Mouse (Mus musculus) gonadal fat pad, adult 2 months (tissue): ENCODE results near the gene Pde6b. TPM values are rescaled to one million over a fixed set of nuclear protein-coding genes. Genes with fewer than 3 reads are reported as not detected.
A peak's percentile ranks its signal among the peaks of the same experiment; 100 is the strongest.

Experiments
- DNase-seq: peaks from one replicate; pipeline ENCODE4 v3.0.0-alpha.2; 2012; ENCODE audit warnings: low read depth
- polyA plus RNA-seq: library from polyadenylated mRNA; depleted of rRNA; stranded (reverse); fragments of >200 nt; gene quantifications from 2 replicates; pipeline ENCODE4 v1.2.3, GENCODE M21; 2012

Gene Pde6b
- polyA plus RNA-seq, 1 experiment: 0.05 TPM

DNA sequence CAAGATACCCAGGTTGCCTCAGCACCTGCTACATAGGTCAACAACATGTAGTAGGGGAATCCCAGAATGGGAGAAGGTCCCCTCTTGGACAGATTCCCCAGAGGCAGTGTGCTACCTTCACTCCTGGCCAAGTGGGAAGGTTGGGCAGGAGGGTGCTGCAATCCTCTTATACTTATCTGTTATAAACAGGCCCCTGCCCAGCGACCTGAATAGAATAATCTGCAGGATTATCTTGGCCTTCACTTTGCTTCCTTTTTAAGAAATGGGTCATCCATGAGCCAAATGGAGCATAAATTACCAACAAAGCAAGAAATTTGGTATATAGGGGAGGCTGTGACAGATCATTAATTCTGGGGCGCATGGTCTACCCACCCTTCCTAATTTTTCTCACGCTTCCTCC lies 1.6 kb downstream of the Pde6b start:
- no peak for DNase-seq

- DNase-seq: no peak
Observed at GRCm38 (mm10) chr5:108403453-108403852, 15.3 kb downstream of the Pde6b start.

DNA sequence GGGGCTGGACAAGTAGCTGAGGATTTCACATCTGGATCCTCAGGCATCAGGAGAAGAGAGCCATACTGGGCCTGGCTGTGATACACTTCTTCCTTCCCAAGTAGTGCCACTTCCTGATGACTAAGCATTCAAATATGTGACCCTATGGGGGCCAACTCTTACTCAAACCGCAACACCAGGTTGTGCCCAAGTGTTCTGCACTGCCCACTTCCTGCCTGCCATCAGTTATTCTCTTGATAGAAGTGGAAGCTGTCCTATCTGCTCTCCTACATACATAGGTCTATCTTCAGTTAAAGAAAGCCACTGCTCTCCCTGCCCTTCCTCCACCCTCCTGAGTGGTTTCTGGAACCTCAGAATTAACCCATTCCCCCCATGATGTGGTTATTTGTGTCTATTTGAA lies 17.3 kb downstream of the Pde6b start:
- no peak for DNase-seq

DNA sequence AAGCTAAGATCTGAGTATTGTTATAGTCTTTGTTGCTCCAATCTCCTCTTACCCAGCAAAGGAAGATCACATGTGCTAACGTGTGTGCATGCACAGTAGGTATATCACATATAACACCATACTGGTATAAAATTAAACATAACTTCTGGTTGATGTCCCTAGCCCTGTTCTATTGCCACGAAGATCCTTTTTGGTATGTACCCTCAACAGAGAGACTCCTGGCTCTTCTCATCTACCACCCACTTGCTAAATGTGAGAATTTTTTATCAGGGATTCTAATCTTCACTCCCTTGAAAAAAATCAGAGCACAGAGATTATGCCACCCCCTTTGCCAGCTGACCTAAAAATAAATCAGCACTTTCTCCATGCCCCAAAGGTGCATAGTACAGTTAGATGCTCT lies 18.8 kb downstream of the Pde6b start:
- DNase-seq: no peak

- DNase-seq: no peak
Observed at GRCm38 (mm10) chr5:108414711-108415110, 26.5 kb downstream of the Pde6b start.

DNA sequence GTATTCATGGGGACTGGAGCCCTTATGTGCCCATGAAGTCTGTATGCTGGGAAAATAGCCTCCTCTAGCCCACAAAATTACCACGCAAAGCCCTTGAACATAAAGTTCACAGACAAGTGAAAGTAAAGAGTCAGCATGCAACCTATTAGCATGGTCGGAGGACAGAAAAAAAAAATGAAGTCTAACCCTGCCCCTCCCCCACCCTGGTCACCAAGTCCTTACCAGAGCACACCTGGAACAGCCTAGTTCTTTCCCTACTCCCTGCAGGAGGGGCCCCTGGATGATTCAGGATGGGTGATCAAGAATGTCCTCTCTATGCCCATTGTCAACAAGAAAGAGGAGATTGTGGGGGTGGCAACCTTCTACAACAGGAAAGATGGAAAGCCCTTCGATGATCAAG lies 34.5 kb downstream of the Pde6b start:
- no peak for DNase-seq

DNA sequence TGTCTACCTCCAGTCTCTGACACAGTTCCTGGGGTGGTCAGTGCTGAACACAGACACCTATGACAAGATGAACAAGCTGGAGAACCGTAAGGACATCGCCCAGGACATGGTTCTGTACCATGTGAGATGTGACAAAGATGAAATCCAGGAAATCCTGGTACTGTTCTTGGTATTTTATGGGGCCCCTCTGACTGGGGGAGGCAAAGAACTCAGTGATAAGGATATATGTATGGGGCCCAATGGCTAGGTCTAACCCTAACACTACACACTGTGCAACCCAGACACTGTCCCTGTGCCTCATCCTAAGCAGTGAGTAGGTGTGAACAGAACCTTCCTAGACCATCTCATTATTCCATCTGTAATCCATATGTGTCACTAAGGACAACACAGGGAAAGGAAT lies 35.2 kb downstream of the Pde6b start:
- DNase-seq: no peak

DNA sequence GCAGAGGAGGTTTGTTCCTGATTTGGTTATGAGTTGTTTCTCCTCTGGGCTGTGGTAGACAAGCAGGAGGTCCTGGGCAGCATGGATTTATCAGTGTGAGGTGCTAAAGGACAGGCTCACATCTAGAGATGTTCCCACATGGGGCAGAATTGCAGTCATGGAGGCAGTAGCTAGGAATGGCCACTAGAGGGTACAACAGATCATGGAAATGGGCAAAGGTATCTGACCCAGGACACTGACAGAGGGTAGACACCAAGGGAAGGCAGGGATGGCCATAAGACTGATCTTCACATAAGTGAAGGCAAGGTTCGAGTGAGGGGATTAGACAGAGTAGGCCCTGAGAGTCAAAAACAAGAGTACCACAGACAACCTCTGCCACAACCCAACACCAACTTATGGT lies 39.0 kb downstream of the Pde6b start:
- DNase-seq: no peak

GRCm38 (mm10) chr5:108431196-108431595 lies 43.0 kb downstream of the Pde6b start:
- DNase-seq: no peak

- peak; percentile 55 for DNase-seq
Observed at GRCm38 (mm10) chr5:108433804-108434587, 45.8 kb downstream of the Pde6b start, which contains the start of gene Atp5k. Gene Atp5k (minus strand): TSS chr5:108434448.

GRCm38 (mm10) chr5:108436101-108436500 lies 47.9 kb downstream of the Pde6b start:
- DNase-seq: no peak

GRCm38 (mm10) chr5:108446973-108447372 lies 58.8 kb downstream of the Pde6b start:
- DNase-seq: no peak

GRCm38 (mm10) chr5:108447857-108448256 lies 59.7 kb downstream of the Pde6b start:
- DNase-seq: peak; percentile 70

- DNase-seq: no peak
Observed at GRCm38 (mm10) chr5:108448785-108449668, 60.8 kb downstream of the Pde6b start, which contains the start of gene Mfsd7a. Gene Mfsd7a (minus strand): TSS chr5:108448891.

DNA sequence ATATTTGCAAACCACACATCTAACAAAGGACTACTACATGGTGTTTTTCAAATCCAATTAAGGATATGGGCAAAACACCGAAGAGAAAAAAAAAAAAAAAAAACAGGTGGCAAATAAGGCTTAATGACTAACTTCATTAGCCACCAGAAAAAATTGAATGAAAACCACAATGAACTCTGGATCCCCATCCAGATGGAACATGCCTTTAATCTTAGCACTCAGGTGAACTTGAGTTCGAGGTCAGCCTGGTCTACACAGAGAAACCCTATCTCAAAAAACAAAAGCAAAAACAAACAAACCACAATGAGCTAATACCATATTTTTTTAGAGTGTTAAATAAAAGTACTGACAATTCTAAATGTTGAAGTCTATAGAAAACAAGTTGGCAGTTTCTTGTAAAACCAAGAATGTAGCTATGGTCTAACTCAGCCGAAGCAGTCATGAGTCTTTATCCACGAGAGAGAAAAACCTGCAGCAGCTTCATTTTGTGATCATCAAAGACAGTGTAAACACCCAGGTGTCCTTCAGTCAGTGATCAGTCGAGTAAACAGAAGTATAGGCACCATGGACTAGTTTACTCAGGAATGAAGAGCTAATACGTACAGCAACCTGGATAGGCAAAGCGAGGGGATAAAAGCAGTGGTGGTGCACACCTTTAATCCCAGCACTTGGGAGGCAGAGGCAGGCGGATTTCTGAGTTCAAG lies 62.8 kb downstream of the Pde6b start:
- DNase-seq: no peak

- DNase-seq: no peak
Observed at GRCm38 (mm10) chr5:108451611-108452010, 63.4 kb downstream of the Pde6b start.

DNA sequence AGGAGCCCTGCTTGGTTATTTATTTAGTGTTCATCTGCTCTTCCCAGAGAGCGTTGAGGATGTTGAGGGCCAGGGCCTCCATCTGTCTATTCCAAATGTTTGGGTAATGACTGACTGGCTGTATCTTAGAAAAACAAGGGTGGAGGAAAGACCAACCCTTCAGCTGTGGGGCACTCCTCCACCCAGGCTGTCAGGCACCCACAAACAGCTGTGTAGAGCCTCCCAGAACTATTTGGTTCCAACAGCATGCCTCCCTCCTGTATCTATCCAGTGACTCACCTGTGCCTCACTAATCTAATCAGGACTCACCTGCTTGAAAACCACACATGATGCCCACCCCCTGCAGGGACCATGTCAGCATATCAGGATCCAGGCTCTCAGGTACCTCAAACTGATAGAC lies 64.2 kb downstream of the Pde6b start:
- no peak for DNase-seq

GRCm38 (mm10) chr5:108454094-108454493 lies 65.9 kb downstream of the Pde6b start:
- no peak for DNase-seq

- DNase-seq: no peak
Observed at GRCm38 (mm10) chr5:108458706-108459105, 70.5 kb downstream of the Pde6b start.

- DNase-seq: no peak
Observed at GRCm38 (mm10) chr5:108460461-108460860, 72.3 kb downstream of the Pde6b start.

- DNase-seq: no peak
Observed at GRCm38 (mm10) chr5:108461082-108462065, 73.2 kb downstream of the Pde6b start, which contains the start of gene Pcgf3. Gene Pcgf3 (plus strand): TSS chr5:108461232.
